Mouse (Mus musculus) heart, postnatal 10 days (tissue): ENCODE results near the gene Zfp27. TPM values are rescaled to one million over a fixed set of nuclear protein-coding genes. Genes with fewer than 3 reads are reported as not detected.
A peak's percentile ranks its signal among the peaks of the same experiment; 100 is the strongest.
"Not testable (repeated sequence)": the region's sequence is repeated elsewhere in the genome, so short reads cannot be mapped to it uniquely, and the experiment has no call there.

Experiments used
- DNase-seq, 2 experiments: peaks; one replicate each; pipeline ENCODE4 v3.0.0; 2021
- intact Hi-C: fragments of 180-260 bp; cut with DNase I; formaldehyde crosslinking; loops from one replicate; pipeline ENCODE4 v1.15.1; 2025
- microRNA-seq, 2 experiments: library from miRNA; unstranded; fragments of <30 nt; microRNA quantifications; one replicate each; pipeline ENCODE4 v1.2.0; 2022
- total RNA-seq, 2 experiments: library from RNA; stranded (reverse); gene quantifications; 2 replicates each; pipeline ENCODE4 v1.2.3; 2021

Zfp27 gene
- total RNA-seq, 2 experiments from 2014 or later: 10.0 to 11.2 TPM

GRCm38 (mm10) chr7:29898351-29898750, 8.0 kb downstream of the Zfp27 start:
- intact Hi-C loops: no loop called here
- no peak for DNase-seq

- no peak for DNase-seq
Measured at GRCm38 (mm10) chr7:29892756-29893155, 13.6 kb downstream of the Zfp27 start.

GRCm38 (mm10) chr7:29890501-29890900, 15.9 kb downstream of the Zfp27 start:
- no peak for DNase-seq
- intact Hi-C loops: no loop called here

More at GRCm38 (mm10) chr7:29892756-29893155, 13.6 kb downstream of the Zfp27 start:
- intact Hi-C loops: no loop called here

- intact Hi-C loops: no loop called here
- DNase-seq: no peak
Measured at GRCm38 (mm10) chr7:29880916-29881315, 25.5 kb downstream of the Zfp27 start.

- DNase-seq: no peak
- intact Hi-C loops: no loop called here
Measured at GRCm38 (mm10) chr7:29880056-29880455, 26.3 kb downstream of the Zfp27 start.

- intact Hi-C loops, DNase-seq: not testable (repeated sequence)
Measured at GRCm38 (mm10) chr7:29877561-29877960, 28.8 kb downstream of the Zfp27 start.

- no peak for DNase-seq
Measured at GRCm38 (mm10) chr7:29874256-29874655, 32.1 kb downstream of the Zfp27 start.

GRCm38 (mm10) chr7:29861660-29862059, 44.7 kb downstream of the Zfp27 start:
- intact Hi-C loops: loop anchor here (5.0 kb wide), 1 partner anchor 41 kb away; no protein-coding TSS in a partner anchor

More at GRCm38 (mm10) chr7:29874256-29874655, 32.1 kb downstream of the Zfp27 start:
- intact Hi-C loops: no loop called here

GRCm38 (mm10) chr7:29859532-29860517, 46.5 kb downstream of the Zfp27 start, which contains the start of gene Zfp420:
TSS of gene Zfp420 (plus strand) at chr7:29859979.
- intact Hi-C loops: loop anchor here (5.0 kb wide), 1 partner anchor 42 kb away; no protein-coding TSS in a partner anchor
- peak; percentile 92 to 93 for DNase-seq

More at GRCm38 (mm10) chr7:29861660-29862059, 44.7 kb downstream of the Zfp27 start:
- DNase-seq: no peak

GRCm38 (mm10) chr7:29853219-29853842, 53.0 kb downstream of the Zfp27 start, which contains the start of gene Zfp940:
TSS of gene Zfp940 (minus strand) at chr7:29853669.
- DNase-seq: peak; percentile 87 to 89
- intact Hi-C loops: loop anchor here (5.0 kb wide), 1 partner anchor 86 kb away; the partner anchor contains the start of gene Zfp84

- no peak for DNase-seq
- intact Hi-C loops: loop anchor here (5.0 kb wide), 1 partner anchor 86 kb away; the partner anchor contains the start of gene Zfp84
Measured at GRCm38 (mm10) chr7:29852831-29853218, 53.5 kb downstream of the Zfp27 start.

GRCm38 (mm10) chr7:29844616-29845015, 61.8 kb downstream of the Zfp27 start:
- DNase-seq: no peak
- intact Hi-C loops: no loop called here

Small RNA genes within 50 kb of the gene (microRNA-seq; reads per million reads assigned to microRNA genes)
- 1.0 to 1.2 reads per million in 2 experiments for gene Mir7668

Other genes with a start within 250 kb of the Zfp27 start
- not detected for gene Catsperg2, start 179.5 kb downstream of the Zfp27 start, total RNA-seq
- gene Zfp84, start 138.0 kb downstream of the Zfp27 start, total RNA-seq: 10 to 100 TPM; 12.0 to 14.6 TPM
- 1 to 10 TPM; 7.3 to 7.9 TPM for gene Zfp30, start 122.6 kb downstream of the Zfp27 start, total RNA-seq
- 10 to 100 TPM; 12.0 to 14.1 TPM for gene Zfp790, start 90.5 kb downstream of the Zfp27 start, total RNA-seq
- under 1 TPM; 0.37 to 0.48 TPM for gene Zfp940, start 52.9 kb downstream of the Zfp27 start, total RNA-seq
- gene Zfp420, start 46.6 kb downstream of the Zfp27 start, total RNA-seq: 1 to 10 TPM; 3.1 to 3.8 TPM
- gene Zfp383, start 1.7 kb upstream of the Zfp27 start, total RNA-seq: 10 to 100 TPM in 1 of 2 experiments, 1 to 10 TPM in 1; 7.6 to 10.3 TPM
- gene Zfp74, start 47.5 kb upstream of the Zfp27 start, total RNA-seq: 1 to 10 TPM; 8.3 to 8.9 TPM
- gene Zfp568, start 77.4 kb upstream of the Zfp27 start, total RNA-seq: 10 to 100 TPM; 46.7 to 53.1 TPM
- gene Zfp14, start 144.8 kb upstream of the Zfp27 start, total RNA-seq: 1 to 10 TPM; 1.6 to 2.6 TPM
- gene Zfp82, start 166.3 kb upstream of the Zfp27 start, total RNA-seq: 1 to 10 TPM in 1 of 2 experiments, under 1 TPM in 1; 0.98 to 1.1 TPM
- gene Gm26920, start 183.8 kb upstream of the Zfp27 start, total RNA-seq: under 1 TPM in 1 of 2 experiments, not detected in 1; 0.62 TPM
- gene Zfp566, start 184.0 kb upstream of the Zfp27 start, total RNA-seq: 1 to 10 TPM; 1.3 to 2.3 TPM
- gene Zfp260, start 188.2 kb upstream of the Zfp27 start, total RNA-seq: 10 to 100 TPM; 44.8 to 53.3 TPM
- 1 to 10 TPM; 4.5 to 6.5 TPM for gene Zfp382, start 215.4 kb upstream of the Zfp27 start, total RNA-seq